Mouse (Mus musculus) midbrain, embryonic 13.5 days (tissue): ENCODE measurements around the gene H2afy. TPM values are rescaled to one million over a fixed set of nuclear protein-coding genes. Genes with fewer than 3 reads are reported as not detected.
"Not testable (repeated sequence)": the region's sequence is repeated elsewhere in the genome, so short reads cannot be mapped to it uniquely, and the experiment has no call there.

Experiments used
- ATAC-seq: fragments of 200-750 bp; cut with Nextera tagmentation; 2 replicates; pipeline ENCODE4 v1.8.0; 2017; ENCODE audit warnings: mild to moderate bottlenecking, moderate TSS enrichment, moderate library complexity
- H3K27ac ChIP-seq: fragments of 300-500 bp; sonication (generic); 2 replicates; pipeline ENCODE4 v1.5.1; 2015; ENCODE audit warnings: inconsistent platforms, mild to moderate bottlenecking, moderate library complexity
- H3K27me3 ChIP-seq: fragments of 300-500 bp; sonication (generic); 2 replicates; pipeline ENCODE4 v1.6.1; 2015; ENCODE audit warnings: mild to moderate bottlenecking, inconsistent platforms
- H3K36me3 ChIP-seq: fragments of 300-500 bp; sonication (generic); 2 replicates; pipeline ENCODE4 v1.6.1; 2015; ENCODE audit warnings: mild to moderate bottlenecking, inconsistent platforms
- H3K4me1 ChIP-seq: fragments of 300-500 bp; sonication (generic); replicated peaks from 2 replicates; pipeline ENCODE4 v1.6.1; 2015; ENCODE audit warnings: inconsistent platforms
- H3K4me2 ChIP-seq: fragments of 300-500 bp; sonication (generic); replicated peaks from 2 replicates; pipeline ENCODE4 v1.6.1; 2015; ENCODE audit warnings: moderate library complexity, mild to moderate bottlenecking, inconsistent platforms
- H3K4me3 ChIP-seq: fragments of 300-500 bp; sonication (generic); replicated peaks from 2 replicates; pipeline ENCODE4 v1.5.1; 2015; ENCODE audit warnings: mild to moderate bottlenecking, inconsistent platforms
- H3K9ac ChIP-seq: fragments of 300-500 bp; sonication (generic); replicated peaks from 2 replicates; pipeline ENCODE4 v1.6.1; 2015; ENCODE audit warnings: mild to moderate bottlenecking, inconsistent platforms
- H3K9me3 ChIP-seq: fragments of 300-500 bp; sonication (generic); 2 replicates; pipeline ENCODE4 v1.6.1; 2016; ENCODE audit warnings: mild to moderate bottlenecking, inconsistent platforms
- WGBS: fragments of 180-500 bp; shearing (Covaris S2); methylation state at CpG from one replicate; pipeline ENCODE4 v1.1.7; 2015; 5-methylcytosine and 5-hydroxymethylcytosine counted together
- polyA plus RNA-seq: library from polyadenylated mRNA; unstranded; fragments of >200 nt; fragmentation: Nextera tagmentation; extraction: Ambion mirVana; gene quantifications from 2 replicates; pipeline ENCODE4 v1.2.1, GENCODE M21; 2015

Gene H2afy
- polyA plus RNA-seq, 1 experiment from 2014 or later: 443 TPM

- peaks cover 25% of the 10 kb centered on the region for H3K4me1 ChIP-seq
- ATAC-seq: no peak
- H3K4me3 ChIP-seq: no peak overlapping the region
- no peaks in the 10 kb centered on the region for H3K36me3 ChIP-seq
- H3K4me2 ChIP-seq: no peak overlapping the region
- no peak overlapping the region for H3K9ac ChIP-seq
- H3K27ac ChIP-seq: no peak overlapping the region
- no peaks in the 10 kb centered on the region for H3K9me3 ChIP-seq
- no peaks in the 10 kb centered on the region for H3K27me3 ChIP-seq
- WGBS: 51% methylated on average over 8 of the region's 8 CpGs
Measured at GRCm38 (mm10) chr13:56057761-56058160, 78.4 kb downstream of the H2afy start.

GRCm38 (mm10) chr13:56055720-56056119 lies 80.4 kb downstream of the H2afy start:
- H3K27ac ChIP-seq: no peak overlapping the region
- no peak for ATAC-seq
- no peaks in the 10 kb centered on the region for H3K9me3 ChIP-seq
- H3K4me2 ChIP-seq: no peak overlapping the region
- H3K9ac ChIP-seq: no peak overlapping the region
- no peaks in the 10 kb centered on the region for H3K36me3 ChIP-seq
- peaks cover 28% of the 10 kb centered on the region for H3K4me1 ChIP-seq
- no peak overlapping the region for H3K4me3 ChIP-seq
- peaks cover 2% of the 10 kb centered on the region; the same call in 1 of the 2 replicates for H3K27me3 ChIP-seq
- 94% methylated on average over 5 of the region's 5 CpGs for WGBS

GRCm38 (mm10) chr13:56054089-56054488 lies 82.1 kb downstream of the H2afy start:
- WGBS: 37% methylated on average over 6 of the region's 6 CpGs
- Histone ChIP-seq H3K4me2 (no peak overlapping the region), H3K36me3 (no peaks in the 10 kb centered on the region), H3K27me3 (peaks cover 4% of the 10 kb centered on the region; the same call in 1 of the 2 replicates), H3K9me3 (no peaks in the 10 kb centered on the region), H3K9ac (no peak overlapping the region), H3K27ac (peak overlapping the region; percentile 64), H3K4me3 (no peak overlapping the region), H3K4me1 (peaks cover 28% of the 10 kb centered on the region)
- peak; percentile 59; the same call in 1 of the 2 replicates for ATAC-seq

GRCm38 (mm10) chr13:56052781-56053180 lies 83.4 kb downstream of the H2afy start:
- H3K9me3 ChIP-seq: no peaks in the 10 kb centered on the region
- H3K9ac ChIP-seq: no peak overlapping the region
- WGBS: 5% methylated on average over 10 of the region's 10 CpGs
- peaks cover 28% of the 10 kb centered on the region for H3K4me1 ChIP-seq
- H3K27me3 ChIP-seq: peaks cover 4% of the 10 kb centered on the region; the same call in 1 of the 2 replicates
- no peak overlapping the region for H3K4me2 ChIP-seq
- H3K27ac ChIP-seq: no peak overlapping the region
- H3K36me3 ChIP-seq: no peaks in the 10 kb centered on the region
- H3K4me3 ChIP-seq: no peak overlapping the region
- peak; percentile 70 for ATAC-seq

- no peak for ATAC-seq
Measured at GRCm38 (mm10) chr13:56050246-56050645, 85.9 kb downstream of the H2afy start.

GRCm38 (mm10) chr13:56042221-56042620 lies 93.9 kb downstream of the H2afy start:
- no peak overlapping the region for H3K4me3 ChIP-seq
- no peak overlapping the region for H3K9ac ChIP-seq
- no peaks in the 10 kb centered on the region for H3K9me3 ChIP-seq
- WGBS: 91% methylated on average over 3 of the region's 3 CpGs
- no peak for ATAC-seq
- no peak overlapping the region for H3K4me2 ChIP-seq
- H3K4me1 ChIP-seq: peaks cover 3% of the 10 kb centered on the region; the same call in 1 of the 2 replicates
- H3K36me3 ChIP-seq: no peaks in the 10 kb centered on the region
- no peaks in the 10 kb centered on the region for H3K27me3 ChIP-seq
- no peak overlapping the region for H3K27ac ChIP-seq

More at GRCm38 (mm10) chr13:56050246-56050645, 85.9 kb downstream of the H2afy start:
- Histone ChIP-seq H3K9me3 (no peaks in the 10 kb centered on the region), H3K4me1 (peaks cover 28% of the 10 kb centered on the region), H3K9ac (no peak overlapping the region), H3K27me3 (peaks cover 4% of the 10 kb centered on the region; the same call in 1 of the 2 replicates), H3K27ac (no peak overlapping the region), H3K36me3 (no peaks in the 10 kb centered on the region), H3K4me3 (no peak overlapping the region), H3K4me2 (no peak overlapping the region)
- WGBS: 48% methylated on average over 6 of the region's 6 CpGs

- WGBS: 82% methylated on average over 3 of the region's 3 CpGs
- Histone ChIP-seq H3K36me3 (no peaks in the 10 kb centered on the region), H3K4me1 (no peaks in the 10 kb centered on the region; the same call in 1 of the 2 replicates), H3K9ac (no peak overlapping the region), H3K27me3 (no peaks in the 10 kb centered on the region), H3K4me2 (no peak overlapping the region), H3K27ac (no peak overlapping the region), H3K4me3 (no peak overlapping the region), H3K9me3 (no peaks in the 10 kb centered on the region)
- no peak for ATAC-seq
Measured at GRCm38 (mm10) chr13:56040621-56041020, 95.5 kb downstream of the H2afy start.

GRCm38 (mm10) chr13:56039610-56040371 lies 96.4 kb downstream of the H2afy start:
- Histone ChIP-seq H3K36me3 (no peaks in the 10 kb centered on the region), H3K9ac (no peak overlapping the region), H3K4me3 (no peak overlapping the region), H3K4me2 (no peak overlapping the region), H3K27ac (no peak overlapping the region), H3K9me3 (no peaks in the 10 kb centered on the region), H3K4me1 (no peaks in the 10 kb centered on the region), H3K27me3 (no peaks in the 10 kb centered on the region)
- 89% methylated on average over 10 of the region's 10 CpGs for WGBS
- no peak for ATAC-seq

GRCm38 (mm10) chr13:56029006-56029405 lies 107.2 kb downstream of the H2afy start:
- ATAC-seq: no peak
- H3K27ac ChIP-seq: no peak overlapping the region
- H3K9ac ChIP-seq: no peak overlapping the region
- H3K4me3 ChIP-seq: no peak overlapping the region
- WGBS: 81% methylated on average over 4 of the region's 4 CpGs
- no peaks in the 10 kb centered on the region for H3K4me1 ChIP-seq
- no peaks in the 10 kb centered on the region for H3K9me3 ChIP-seq
- no peaks in the 10 kb centered on the region for H3K36me3 ChIP-seq
- no peaks in the 10 kb centered on the region; the same call in 1 of the 2 replicates for H3K27me3 ChIP-seq
- H3K4me2 ChIP-seq: no peak overlapping the region

GRCm38 (mm10) chr13:56027996-56028395 lies 108.2 kb downstream of the H2afy start:
- H3K36me3 ChIP-seq: not testable (repeated sequence)

GRCm38 (mm10) chr13:56026623-56027022 lies 109.5 kb downstream of the H2afy start:
- Histone ChIP-seq H3K36me3 (no peaks in the 10 kb centered on the region), H3K27ac (no peak overlapping the region), H3K9me3 (no peaks in the 10 kb centered on the region), H3K4me2 (no peak overlapping the region), H3K4me3 (no peak overlapping the region), H3K4me1 (no peaks in the 10 kb centered on the region), H3K27me3 (no peaks in the 10 kb centered on the region; the same call in 1 of the 2 replicates), H3K9ac (no peak overlapping the region)
- WGBS: 91% methylated on average over 5 of the region's 5 CpGs
- ATAC-seq: no peak

More at GRCm38 (mm10) chr13:56027996-56028395, 108.2 kb downstream of the H2afy start:
- not testable (repeated sequence) for H3K27ac ChIP-seq, H3K9me3 ChIP-seq, ATAC-seq, H3K4me1 ChIP-seq, H3K9ac ChIP-seq, H3K27me3 ChIP-seq, H3K4me3 ChIP-seq, H3K4me2 ChIP-seq
- 69% methylated on average over 5 of the region's 5 CpGs for WGBS

- no peaks in the 10 kb centered on the region for H3K4me1 ChIP-seq
- H3K27ac ChIP-seq: no peak overlapping the region
- no peak overlapping the region for H3K9ac ChIP-seq
- no peak for ATAC-seq
- no peaks in the 10 kb centered on the region; the same call in 1 of the 2 replicates for H3K27me3 ChIP-seq
- H3K4me3 ChIP-seq: no peak overlapping the region
- no peak overlapping the region for H3K4me2 ChIP-seq
- WGBS: 93% methylated on average over 7 of the region's 7 CpGs
- H3K9me3 ChIP-seq: no peaks in the 10 kb centered on the region
- H3K36me3 ChIP-seq: no peaks in the 10 kb centered on the region
Measured at GRCm38 (mm10) chr13:56026026-56026425, 110.1 kb downstream of the H2afy start.
